Mouse (Mus musculus): ENCODE measurements around the gene Hspa1b.
"Not testable (repeated sequence)": the region's sequence is repeated elsewhere in the genome, so short reads cannot be mapped to it uniquely, and the experiment has no call there.

Hspa1b gene

DNA sequence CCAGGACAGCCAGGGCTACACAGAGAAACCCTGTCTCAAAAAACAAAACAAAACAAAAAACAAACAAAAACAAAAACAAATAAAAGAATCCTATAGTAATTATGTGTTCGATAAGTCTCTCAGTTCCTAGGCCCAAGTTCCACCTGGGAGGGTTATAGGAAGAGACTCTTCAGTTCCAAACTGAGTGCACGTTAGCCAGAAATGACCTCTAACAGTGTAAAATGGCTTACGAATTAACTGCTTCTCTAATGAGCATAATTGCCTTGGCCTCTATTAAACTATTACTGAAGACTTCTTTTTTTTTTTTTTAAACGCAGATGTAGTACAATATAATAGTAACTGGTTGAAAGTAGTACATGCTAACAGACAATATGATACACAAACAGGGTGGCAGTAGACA is 5.1 kb downstream of the Hspa1b start:
- DNase-seq (ENCODE audit: low spot score), result no peak

DNA sequence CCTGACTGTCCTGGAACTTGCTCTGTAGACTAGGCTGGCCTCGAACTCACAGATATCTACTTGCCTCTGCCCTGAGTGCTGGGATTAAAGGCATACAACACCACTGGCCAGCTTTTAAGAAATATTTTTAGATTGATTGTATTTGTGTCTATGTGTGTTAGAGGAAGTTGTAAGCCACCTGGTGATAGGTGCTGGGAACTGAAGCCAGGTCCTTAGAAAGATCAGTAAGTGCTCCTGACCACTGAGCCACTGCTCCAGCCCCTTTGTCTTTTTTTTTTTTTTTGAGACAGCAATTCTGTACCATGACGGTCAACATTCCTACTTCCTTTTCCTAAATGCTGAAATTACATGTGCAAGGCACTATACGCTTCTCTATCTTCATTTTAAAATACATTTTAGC is 5.8 kb downstream of the Hspa1b start:
- no peak for DNase-seq (ENCODE audit: low spot score)

DNA sequence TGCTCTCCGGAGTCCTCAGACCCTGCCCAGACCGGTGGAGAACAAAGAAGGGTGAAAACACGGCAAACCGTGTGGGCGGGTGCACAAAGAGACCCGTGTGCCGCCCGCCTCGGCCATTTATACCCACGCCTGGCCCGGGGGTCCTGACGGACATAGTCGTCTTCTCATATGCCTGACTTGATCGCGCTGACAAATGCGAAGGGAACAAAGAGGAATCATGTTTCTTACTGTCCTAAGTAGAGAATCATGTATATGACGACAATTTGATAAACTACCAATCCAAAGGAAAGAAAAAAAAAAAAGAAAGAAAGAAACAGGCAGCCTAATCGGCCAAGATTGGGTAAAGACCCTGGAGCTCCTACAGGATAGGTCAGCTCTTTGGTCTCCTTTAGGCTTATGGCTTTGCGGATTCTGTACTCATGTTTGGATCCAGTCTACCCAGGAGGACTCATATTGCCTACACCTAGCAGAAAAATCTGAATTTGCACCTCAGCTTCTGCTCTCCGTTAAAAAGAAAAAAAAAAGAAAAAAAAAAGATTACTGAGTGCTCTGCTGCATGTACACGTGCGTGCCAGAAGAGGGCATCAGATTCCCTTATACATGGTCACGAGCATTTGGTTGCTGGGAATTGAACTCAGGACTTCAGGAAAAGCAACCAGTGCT is 6.5 kb downstream of the Hspa1b start:
- peak; percentile 79 for DNase-seq (ENCODE audit: low spot score)

DNA sequence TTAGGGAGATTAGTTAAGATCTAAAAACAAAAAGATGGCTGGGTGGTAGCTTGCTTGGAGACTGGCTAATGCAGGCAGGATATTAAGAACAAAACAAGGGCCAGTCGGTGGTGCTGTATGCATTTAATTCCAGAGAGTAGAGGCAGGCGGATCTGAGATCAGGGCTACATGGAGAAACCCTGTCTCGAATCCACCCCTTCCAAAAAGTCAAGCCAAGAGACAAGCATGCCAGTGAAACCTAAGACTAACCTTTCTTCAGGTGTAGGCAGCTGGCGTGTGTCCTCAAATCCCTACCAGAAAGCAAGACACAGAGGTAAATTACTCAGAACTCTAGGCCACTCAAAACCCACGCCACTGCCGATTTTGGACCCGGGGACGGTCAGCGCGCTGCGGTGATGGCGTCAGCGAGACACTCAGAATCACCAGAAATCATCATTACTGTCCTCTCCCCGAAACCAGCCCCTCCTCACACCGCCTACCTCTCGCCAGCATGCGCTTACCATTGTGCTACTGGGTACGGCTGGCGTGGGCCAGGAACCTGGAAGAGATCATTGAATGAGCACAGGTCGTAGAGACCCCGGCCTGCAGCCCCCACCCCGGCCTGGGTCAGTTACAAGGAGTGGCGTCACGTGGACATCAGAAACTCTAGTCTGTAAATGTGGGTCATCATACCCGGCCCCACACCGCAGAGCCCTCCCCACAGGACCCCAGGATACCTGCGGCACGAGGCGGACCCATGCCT is 7.2 kb downstream of the Hspa1b start:
- peak; percentile 32 for DNase-seq (ENCODE audit: low spot score)

DNA sequence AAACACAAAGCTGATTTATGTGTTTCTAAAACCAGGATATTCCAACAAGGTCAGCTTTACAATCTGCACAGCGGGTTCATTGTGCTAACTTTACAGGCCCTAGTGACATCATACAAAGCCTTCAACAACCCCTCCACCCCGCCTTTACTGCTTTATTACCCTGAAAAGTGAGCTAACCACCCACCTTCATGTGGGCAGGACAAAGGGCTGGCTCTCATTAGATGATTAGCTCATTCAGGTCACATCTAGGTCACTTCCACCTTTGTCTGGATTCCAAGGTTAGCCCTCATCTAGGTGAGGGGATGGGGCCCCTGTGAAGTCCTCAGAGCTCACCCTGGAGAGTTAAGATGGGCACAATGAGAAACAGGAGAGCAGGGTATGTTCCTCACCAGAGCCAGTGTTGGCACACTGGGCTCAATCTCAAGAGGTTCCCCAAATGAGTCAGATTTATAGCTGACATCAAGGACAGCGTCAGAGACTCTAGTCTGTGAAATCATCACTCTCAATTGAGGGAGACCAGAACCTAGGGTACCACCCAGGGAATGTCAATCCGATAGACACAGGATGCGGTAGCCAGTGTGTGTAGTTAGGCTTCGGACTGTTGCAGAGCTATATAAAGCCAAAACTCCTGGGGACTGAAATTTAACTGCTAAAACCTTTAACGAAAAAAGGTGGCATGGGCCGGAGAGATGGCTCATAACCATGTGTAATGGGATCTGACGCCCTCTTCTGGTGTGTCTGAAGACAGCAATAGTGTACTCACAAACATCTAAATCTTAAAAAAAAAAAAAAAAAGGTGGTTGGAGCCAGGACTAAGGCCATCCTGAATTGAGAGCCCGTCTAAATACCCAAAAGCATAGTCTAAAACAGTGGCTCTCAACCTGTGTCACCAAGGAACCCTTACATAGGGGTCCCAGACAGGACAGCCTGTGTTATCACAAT is 8.3 kb downstream of the Hspa1b start:
- DNase-seq (ENCODE audit: low spot score), result peak; percentile 7

DNA sequence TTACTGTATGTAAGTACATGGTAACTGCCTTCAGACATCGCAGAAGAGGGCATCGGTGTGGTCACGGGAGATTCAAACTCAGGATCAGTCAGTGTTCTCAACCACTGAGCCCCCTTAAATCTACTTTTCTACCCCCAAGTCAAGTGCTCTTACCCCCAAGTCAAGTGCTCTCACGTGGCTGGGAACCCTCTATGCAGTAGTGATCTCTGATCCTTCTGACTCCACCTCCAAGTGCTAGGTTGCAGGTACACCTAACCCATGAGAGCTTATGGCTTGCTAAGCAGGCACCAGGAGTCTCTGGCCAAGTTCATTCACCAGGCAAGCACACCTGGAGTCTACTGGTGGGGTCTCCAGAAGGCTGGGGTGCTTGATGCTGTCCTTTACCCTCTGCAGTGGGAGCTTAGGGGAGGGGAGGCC is 9.5 kb downstream of the Hspa1b start:
- no peak for DNase-seq (ENCODE audit: low spot score)

DNA sequence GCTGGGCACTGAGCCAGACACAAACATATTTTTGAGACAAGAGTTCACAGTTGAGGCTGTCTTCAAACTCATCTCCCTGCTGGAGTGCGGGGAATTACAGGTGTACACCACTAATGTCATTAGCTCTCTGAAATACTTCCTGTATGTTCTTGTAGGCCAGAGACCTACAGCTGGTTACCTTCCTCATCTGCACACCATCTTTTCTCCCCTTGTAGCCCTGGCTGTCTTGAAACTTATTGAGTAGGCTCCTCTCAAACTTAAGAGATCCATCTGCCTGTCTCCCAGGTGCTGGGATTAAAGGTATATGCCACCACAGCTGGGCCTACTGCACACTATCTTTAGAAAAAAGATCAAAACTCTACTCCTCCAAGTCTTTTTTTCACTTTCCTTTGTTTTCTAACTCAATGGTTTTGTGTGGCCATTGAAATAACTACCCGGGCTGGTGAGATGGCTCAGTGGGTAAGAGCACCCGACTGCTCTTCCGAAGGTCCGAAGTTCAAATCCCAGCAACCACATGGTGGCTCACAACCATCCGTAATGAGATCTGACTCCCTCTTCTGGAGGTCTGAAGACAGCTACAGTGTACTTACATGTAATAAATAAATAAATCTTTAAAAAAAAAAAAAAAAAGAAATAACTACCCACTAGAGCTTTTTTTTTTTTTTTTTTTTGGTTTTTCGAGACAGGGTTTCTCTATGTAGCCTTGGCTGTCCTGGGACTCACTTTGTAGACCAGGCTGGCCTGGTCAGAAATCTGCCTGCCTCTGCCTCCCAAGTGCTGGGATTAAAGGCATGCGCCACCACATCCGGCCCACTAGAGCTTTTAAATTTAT is 10.1 kb downstream of the Hspa1b start:
- DNase-seq (ENCODE audit: low spot score), result not testable (repeated sequence)

DNA sequence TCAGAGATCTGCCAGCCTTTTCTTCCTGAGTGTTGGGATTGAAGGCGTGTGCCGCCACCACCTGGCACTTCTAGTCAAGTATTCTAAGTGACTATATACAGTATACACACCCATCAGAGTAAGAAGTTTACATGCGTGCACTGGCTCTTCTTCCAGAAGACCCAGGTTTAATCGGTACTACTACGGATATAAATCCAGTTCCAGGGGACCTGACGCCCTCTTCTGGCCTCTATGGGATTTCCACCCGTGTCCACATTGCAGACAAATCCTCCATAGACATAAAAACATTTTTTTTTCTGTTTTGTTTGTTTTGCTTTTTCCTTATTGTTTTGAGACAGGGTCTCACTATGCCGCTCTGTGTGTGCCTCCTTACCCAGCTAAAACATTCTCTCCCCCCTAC is 11.4 kb downstream of the Hspa1b start:
- DNase-seq (ENCODE audit: low spot score), result no peak

DNA sequence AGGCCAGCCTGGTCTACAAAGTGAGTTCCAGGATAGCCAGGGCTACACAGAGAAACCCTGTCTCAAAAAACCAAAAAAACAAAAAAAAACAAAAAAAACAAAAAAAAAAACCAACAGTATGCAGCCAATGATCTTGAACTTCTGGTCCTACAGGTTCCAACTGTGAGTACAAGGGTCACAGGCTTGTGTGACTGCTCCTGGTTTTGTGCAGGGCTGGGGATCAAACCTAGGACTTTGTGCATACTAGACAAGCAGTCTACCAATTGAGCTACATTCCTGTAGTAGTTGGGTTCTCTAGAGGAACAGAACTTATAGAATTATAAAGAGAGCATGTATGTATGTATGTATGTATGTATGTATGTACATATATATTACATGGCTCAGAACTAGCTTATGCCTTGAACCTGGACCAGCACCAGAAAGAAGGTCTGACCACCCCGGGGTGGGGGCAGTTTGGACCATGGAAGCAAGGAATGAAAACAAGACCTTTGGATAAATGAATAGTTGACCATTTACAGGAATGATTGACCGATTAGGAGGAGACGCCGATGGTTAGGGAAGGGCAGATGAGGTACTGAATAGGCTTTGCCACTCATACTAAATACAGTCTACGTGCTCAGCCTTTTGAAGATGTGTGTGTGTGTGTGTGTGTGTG is 12.4 kb downstream of the Hspa1b start:
- no peak for DNase-seq (ENCODE audit: low spot score)

DNA sequence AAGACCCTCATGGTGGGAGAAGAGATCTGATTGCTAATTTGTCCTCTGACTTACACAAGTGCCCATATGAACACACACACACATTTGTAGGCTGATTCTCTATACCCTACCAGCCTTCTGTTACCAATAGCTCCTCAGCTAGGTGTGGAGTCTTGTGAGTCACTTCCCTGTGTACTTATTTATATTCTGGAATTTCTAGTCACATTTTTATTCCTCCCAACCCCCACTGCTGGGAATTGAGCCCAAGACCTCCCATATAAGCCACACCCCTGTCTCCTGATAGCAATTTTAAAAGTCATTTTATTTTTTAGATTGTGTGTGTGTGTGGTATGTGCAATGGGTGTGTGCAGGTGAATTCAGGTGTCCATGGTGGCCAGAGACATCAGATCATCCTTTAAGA is 14.7 kb downstream of the Hspa1b start:
- DNase-seq (ENCODE audit: low spot score), result no peak

DNA sequence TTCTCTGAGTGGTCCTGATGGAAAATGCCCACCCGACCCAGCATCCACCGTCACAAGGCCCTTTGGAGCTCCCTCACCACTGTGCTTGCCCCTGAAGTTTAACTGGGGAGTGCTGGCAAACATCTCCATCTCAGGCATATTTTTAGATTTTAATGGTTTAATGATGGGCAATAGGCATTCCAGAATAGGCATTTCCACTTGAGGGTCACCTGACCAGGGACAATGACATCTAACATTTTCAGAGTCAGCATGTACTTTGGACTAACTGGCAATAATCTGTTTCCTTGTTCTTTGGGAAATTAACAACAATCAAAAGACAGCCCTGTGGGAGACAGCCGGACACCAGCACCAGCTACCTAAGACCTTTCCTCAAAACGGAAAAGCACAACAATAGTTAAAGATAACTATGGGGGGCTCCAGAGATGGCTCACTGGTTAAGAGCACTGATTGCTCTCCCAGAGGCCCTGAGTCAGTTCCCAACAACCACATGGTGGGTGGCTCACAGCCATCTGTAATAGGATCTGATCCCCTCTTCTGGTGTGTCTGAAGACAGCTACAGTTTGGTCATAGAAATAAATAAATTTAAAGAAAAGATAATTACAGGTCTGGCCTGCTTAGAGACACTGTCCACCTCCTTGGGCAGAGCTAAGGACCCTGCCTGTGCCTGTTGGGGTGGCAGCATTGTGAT is 15.8 kb downstream of the Hspa1b start:
- DNase-seq (ENCODE audit: low spot score), result no peak

DNA sequence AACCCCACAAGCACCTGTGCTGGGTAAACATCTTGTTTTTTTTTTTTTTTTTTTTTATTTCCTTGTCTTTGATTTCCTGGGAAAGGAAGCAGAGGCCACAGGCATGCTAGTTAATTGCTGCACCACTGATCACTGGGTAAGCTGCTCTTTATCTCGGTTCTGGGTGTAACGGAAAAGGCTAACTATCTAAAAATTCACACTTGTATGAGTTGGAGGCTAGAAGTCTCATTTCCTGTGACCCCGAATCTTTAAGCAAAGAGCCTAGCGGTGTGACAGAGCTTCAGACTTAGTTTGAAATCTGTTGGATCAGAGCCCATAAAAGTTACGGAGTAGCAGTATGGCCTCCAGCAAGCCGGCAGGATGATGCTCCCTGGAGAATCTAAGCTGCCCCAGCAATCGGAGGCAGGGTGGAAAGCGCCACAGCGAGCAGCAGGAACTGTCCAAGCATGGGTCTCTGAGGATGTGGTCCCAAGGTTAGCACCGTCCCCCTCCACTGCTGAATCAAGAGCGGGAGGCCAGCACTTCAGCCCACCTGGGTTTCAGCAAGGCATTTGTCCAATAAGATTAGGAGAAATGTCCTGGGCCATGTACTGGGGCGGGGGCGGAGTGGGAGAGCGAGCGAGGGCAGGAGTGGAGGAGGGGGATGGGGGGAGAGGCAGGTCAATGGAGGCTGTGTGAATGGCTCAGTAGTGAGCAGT is 17.5 kb downstream of the Hspa1b start:
- peak; percentile 16 for DNase-seq (ENCODE audit: low spot score)

DNA sequence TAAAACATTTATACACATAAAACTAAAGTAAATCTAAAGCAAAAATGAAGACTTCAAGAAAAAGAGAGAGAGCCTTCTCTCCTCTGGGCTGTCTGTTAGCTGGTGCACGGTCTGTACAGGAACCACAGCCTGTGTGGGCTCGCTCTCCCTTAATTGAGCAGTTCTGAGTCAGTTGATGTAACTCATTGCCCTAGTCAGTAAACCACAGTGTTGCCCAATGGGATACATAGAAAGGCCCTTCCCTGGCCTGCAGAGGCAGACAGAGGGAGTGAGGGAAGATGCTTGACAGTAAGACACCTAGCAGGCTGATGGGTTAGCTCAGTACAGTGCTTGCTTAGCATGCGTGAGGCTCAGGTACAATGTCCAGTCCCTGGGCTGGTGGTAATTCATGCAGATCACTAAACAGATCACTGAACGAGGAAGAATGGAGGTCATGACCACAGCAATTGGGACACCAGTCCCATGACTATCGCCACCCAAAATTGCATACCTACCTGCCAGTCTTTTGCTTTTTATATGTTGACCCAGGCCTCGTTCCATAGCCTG is 21.0 kb downstream of the Hspa1b start:
- no peak for DNase-seq (ENCODE audit: low spot score)

DNA sequence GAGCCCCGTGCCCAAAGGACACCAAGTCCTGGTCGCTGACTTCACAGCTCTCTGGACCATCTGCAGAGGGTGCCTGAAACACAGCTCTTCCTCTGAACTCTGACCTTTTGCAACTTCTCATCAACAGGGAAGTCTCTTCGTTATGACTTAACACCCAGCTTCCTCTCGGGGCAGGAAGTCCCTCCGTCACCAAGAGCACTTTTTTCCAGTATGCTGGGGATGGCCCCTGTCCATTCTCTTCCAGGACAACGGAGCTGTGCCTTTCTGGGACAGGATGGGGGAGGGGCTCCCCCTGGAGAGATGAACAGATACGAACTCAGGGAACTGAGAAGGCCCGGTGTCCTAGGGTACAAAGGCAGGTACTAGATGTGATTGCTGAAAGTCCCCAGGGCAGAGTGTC is 24.2 kb downstream of the Hspa1b start:
- DNase-seq (ENCODE audit: low spot score), result no peak

DNA sequence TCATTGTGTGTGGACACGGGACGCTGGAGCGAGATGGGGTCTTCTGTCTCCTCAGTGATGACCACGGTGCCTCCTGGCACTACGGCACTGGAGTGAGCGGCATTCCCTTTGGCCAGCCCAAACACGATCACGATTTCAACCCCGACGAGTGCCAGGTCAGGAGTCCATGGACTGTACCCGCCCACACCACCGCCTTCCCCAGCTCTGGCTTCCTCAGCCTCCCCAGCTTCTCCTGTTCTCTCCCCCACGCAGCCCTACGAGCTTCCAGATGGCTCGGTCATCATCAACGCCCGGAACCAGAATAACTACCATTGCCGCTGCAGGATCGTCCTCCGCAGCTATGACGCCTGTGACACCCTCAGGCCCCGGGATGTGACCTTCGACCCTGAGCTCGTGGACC is 25.0 kb downstream of the Hspa1b start:
- no peak for DNase-seq (ENCODE audit: low spot score)

DNA sequence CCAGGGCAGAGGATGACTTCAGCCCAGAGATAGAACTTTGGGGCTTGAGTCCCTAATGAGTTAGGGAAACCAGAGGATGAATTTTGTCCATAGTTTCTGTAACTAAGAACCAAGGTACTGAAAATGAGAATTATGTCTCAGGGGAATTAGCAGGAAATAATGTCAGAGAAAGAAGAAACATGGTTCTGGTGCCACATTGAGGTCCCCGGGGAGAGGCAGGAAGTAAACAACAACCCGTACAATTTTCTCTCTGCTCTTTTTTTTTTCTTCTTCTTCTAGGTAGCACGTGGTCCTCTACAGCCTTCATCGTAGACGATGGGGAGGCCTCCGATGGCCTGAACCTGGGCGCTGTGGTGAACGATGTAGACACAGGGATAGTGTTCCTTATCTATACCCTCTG is 26.8 kb downstream of the Hspa1b start:
- no peak for DNase-seq (ENCODE audit: low spot score)

DNA sequence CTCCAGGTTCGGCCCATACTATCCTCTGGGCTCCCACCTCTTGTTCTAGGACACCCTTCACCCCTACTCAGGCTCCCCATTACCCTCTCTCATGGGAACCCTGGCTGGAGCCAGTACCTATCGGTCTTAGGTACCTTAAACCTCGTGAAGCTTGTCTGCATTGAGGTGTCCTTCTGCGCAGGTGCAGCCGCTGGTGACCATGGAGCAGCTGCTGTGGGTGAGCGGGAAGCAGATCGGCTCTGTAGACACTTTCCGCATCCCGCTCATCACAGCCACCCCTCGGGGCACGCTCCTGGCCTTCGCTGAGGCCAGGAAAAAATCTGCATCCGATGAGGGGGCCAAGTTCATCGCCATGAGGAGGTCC is 27.3 kb downstream of the Hspa1b start:
- DNase-seq (ENCODE audit: low spot score), result peak; percentile 12

DNA sequence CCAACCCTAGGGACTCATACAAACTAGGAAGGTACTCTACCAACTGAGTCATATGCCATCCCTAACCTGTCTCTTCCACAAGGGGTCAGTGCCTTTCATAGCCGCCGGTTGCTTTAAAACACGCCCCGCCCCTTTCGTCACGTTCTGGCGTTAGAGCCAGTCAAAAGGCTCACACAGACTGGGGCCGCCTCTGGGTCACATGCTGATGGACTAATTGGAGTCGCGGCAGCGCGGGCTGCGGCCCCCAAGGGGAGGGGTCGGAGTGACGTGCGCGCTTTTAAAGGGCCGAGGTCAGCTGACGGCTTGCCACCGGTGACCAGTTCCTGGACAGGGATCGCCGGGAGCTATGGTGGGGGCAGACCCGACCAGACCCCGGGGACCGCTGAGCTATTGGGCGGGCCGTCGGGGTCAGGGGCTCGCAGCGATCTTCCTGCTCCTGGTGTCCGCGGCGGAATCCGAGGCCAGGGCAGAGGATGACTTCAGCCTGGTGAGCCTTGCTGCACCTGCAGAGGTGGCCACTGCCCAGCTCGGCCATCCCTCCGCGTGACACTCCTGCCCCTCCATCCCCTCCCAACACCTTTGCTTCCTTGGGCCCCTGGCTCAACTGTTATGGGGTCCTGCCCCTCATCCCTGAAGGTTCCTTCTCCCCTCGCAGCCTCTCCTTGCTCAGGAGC is 27.8 kb downstream of the Hspa1b start, which contains the start of gene Neu1:
Gene Neu1, plus strand, starts transcription at position 193 of the 674 bp plus-strand sequence.
- peak; percentile 97 for DNase-seq (ENCODE audit: low spot score)

DNA sequence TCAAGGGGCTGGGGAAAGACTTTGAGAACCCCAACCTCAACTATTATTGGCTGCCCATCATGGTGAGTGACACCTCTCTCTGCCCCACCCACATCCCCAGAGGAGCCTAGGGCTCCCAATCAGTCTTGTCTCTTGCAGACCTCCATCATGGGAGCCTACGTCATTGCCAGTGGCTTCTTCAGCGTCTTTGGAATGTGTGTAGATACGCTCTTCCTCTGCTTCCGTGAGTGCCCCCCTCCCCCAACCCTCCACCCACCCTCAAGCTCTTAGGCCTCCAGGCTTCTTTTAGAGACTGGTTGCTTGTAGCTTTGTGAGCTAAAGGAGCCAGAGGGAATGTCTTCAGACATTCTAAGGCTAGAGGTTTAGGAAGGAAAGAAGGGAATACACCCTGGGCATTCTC is 30.2 kb downstream of the Hspa1b start:
- no peak for DNase-seq (ENCODE audit: low spot score)

All from c-Kit-positive CD71-positive TER-119-positive erythroid progenitor cells, embryonic 14.5 days (primary cell).